Mouse (Mus musculus) thymus, postnatal 14 days (tissue): ENCODE results near the gene Slc39a7.

Experiments
- DNase-seq: peaks from one replicate; pipeline ENCODE4 v3.0.0; 2021

The Slc39a7 gene

DNA sequence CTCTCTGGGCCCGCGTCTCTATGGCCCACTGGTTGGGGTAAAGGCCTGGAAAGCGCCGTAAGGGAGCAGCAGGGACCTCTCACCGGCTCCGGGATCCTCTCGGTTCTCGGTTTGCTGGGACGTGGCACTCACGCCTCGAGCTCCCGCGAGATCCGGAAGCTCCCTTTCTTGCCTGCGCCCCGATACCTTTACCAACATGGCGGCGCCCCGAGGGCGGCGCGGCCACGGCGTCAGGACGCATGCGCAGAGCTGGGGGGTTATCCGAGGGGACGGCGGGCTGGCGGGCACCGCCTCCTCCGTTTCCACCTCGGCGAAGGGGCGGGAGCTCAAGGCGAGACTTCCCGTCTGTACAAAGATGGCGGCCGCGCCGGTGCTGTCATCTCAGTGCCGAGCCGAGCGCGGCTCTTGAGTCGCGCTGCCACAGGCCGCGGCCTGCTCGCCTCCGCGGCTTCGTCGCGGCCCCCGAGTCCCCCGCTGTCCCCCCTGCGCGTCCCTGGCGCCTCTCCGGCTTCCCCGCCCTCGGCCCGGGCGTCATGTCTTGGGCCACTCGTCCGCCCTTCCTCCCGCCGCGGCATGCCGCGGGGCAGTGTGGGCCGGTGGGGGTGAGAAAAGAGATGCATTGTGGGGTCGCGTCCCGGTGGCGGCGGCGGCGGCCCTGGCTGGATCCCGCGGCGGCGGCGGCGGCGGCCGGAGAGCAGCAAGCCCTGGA lies at the start of gene Slc39a7, which contains the start of gene Rxrb:
TSS of gene Slc39a7 (minus strand) at position 218 of the 709 bp plus-strand sequence.
TSS of gene Rxrb (plus strand) at position 348 of the 709 bp plus-strand sequence.
- peak; percentile 100 for DNase-seq

DNA sequence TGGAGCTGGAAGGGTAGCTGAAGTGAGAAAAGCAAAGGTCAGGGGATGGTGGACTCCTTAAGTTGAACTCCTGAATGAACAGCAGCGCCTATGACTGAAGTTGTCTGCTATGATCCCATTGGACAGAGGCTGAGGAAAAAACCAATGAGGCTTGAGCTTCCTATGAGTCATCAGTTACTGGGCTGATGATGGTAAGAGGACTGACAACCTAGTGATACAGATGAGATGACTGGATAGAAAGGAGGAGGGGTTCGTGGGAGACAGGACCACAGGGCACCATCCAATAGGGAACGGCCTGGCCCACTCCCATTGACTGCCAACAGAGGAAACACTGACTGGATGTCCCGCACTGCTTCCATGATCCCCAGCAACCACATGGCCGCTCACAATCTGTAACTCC lies 48.1 kb upstream of the Slc39a7 start:
- DNase-seq: peak; percentile 34

DNA sequence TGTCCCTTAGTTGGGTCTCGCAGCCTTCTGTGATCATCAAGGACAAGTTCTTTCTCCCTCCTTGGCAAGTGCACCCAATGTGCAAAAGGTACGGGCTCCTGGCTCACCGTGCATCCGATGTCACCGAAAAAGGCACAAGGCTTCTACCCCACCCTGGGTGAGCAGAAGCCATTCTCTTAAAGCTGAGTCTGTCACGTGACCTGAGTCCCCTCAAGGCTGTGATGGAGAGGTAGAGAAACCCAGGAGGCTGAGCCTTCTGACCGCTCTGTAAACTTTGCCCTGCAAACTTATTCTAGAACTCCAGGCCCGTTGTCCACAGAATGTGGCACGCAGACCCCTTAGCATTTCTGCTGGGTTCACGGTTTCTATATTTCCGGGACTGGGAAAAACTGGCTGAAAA lies 47.5 kb upstream of the Slc39a7 start:
- no peak for DNase-seq

DNA sequence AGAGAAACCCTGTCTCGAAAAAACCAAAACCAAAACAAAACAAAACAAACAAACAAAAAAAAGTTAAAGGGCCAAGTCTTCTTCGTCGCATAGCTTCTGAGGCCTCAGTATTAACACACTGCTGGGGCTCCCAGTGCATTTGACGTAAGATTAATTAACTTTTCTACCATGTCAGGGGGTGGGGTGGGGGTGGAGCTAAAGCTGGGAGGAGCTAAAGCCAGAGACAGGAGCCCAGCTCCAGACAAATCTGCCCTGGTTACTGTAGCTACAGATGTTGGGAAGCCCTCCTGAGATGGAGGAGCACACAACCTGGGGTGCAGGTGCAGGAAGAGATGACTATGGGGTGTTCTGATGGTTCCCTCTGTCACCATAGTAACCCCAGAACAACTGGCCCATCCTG lies 46.7 kb upstream of the Slc39a7 start:
- no peak for DNase-seq

DNA sequence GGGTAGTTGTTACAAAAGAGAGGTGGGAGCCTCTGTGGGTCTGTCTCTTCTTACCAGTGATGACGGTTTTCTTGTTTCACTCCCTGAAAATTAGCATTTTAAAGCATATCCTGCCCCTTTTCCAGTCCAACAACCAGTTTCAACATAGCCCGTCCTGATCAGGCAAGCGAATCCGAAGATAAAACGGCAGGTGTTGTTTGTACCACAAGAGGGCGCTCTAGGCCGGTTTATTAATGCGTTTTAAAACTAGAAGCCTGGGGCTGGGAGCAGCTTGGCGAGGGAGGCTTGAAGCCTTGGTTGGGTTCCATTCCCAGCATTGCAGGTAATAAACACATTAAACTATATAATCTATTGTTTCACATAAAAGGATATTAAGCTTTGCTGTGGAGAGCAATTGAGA lies 46.1 kb upstream of the Slc39a7 start:
- DNase-seq: peak; percentile 79

DNA sequence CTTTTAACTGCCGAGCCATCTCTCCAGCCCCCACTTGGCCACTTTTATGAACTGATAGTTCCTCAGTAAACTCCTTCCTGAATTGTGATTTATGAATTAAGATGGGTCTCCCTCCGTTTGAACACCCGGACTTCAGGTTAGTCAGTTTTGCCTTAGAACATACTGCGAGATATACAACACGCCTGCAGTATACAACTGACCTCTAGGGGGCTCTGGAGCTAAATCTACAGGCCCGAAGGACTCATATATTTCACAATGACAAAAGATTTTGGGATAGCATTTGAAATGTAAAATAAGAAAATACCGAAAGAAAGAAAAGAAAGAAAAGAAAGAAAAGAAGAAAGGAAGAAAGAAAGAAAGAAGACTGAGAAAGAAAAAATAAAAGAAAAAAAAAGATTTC lies 43.8 kb upstream of the Slc39a7 start:
- peak; percentile 84 for DNase-seq

DNA sequence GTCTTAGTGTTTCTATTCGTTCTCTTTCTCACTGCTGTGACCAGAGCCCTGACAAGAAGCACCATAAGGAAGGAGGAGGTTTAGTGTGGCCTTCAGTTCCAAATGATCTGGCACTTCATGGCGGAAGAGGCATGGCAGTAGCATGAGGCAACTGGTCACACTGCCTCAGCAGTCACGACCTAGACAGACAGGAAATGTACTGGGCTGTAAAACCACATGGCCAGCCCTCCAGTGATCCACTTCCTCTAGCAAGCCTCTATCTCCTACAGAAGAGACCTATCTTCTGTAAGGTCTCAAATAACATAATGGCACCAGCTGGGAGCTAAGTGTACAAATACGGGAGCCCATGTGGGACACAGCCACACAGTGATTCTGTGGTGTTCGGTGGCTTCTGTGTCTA lies 40.6 kb upstream of the Slc39a7 start:
- no peak for DNase-seq

DNA sequence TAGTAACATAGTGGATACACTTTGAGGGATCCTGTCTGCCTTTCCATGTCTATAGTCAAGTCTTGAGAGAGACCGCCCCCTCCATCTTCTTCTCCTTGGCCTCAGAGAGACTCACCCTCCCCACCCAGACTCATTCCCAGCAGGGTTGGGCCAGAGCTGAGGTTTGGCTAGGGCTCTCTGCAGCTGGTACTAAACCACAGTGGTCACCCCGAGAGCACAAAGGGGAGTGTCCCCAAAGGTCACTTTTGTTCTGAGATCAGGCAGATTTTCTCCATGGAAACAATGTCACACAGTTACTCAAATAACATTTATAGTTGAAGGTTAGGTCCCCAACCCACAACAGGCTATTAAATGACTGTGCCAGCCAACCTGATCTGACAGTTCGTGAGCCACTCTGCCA lies 37.4 kb upstream of the Slc39a7 start:
- no peak for DNase-seq

DNA sequence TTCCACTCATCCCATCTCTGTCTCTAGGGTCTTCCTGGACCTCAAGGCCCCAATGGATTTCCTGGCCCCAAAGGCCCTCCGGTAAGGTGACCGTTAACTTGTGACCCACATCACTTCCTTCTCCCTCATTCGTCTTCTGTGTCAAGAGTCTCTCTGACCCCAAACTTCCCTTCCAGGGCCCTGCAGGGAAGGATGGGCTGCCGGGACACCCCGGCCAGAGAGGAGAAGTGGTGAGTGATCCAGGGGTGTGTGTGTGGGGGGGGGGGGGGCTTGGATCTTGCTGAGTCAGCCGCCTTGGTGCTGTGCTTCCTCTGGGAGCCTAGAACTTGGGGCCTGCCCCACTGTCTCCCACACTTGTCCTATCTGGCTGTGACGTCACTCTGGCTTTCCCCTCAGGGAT lies 25.7 kb upstream of the Slc39a7 start:
- DNase-seq: no peak

DNA sequence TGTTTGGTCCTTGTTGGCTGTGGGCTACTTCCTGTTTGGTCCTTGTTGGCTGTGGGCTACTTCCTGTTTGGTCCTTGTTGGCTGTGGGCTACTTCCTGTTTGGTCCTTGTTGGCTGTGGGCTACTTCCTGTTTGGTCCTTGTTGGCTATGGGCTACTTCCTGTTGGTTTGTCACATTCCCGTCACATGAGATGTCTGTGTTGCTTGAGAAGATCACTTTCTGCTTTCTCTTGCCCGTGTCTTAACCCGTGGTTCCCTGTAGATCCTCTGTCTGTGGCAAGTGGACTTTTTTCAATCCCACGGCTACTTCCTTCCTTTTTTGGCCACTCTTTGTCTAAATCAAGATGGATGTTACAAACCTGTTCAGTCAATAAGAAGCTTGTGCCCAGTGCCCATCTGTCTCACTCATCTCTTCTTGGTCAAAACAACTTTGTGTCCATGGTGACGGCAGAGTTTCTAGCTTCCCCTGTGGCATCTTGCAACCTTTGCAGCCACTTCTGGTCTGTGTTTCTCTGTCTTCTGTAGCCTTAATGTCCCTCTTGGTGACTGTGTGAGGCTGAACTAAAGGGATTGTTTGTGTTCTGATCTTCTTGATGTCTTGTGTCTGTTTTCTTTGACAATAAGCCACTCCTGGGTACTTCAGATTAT lies 16.0 kb upstream of the Slc39a7 start:
- DNase-seq: no peak

DNA sequence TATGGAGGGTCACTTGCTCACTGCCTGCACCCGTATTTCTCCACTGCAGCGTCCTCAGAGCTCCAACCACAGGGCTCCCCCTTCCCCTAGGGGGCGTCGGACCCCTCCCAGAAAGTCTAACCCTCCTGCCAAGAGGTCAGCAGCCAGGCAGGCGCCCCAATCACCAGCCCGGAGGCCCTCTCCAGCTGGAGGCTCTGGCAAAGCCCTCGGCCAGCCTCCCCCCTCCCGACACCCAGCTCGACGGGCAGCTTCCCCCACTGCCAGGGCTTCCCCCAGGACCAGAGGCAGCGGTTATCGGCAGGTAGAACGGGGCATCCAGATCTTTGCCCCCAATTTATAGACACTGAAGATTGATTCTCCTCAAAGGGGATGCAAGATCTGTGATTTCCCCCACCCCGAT lies 14.5 kb upstream of the Slc39a7 start:
- no peak for DNase-seq

DNA sequence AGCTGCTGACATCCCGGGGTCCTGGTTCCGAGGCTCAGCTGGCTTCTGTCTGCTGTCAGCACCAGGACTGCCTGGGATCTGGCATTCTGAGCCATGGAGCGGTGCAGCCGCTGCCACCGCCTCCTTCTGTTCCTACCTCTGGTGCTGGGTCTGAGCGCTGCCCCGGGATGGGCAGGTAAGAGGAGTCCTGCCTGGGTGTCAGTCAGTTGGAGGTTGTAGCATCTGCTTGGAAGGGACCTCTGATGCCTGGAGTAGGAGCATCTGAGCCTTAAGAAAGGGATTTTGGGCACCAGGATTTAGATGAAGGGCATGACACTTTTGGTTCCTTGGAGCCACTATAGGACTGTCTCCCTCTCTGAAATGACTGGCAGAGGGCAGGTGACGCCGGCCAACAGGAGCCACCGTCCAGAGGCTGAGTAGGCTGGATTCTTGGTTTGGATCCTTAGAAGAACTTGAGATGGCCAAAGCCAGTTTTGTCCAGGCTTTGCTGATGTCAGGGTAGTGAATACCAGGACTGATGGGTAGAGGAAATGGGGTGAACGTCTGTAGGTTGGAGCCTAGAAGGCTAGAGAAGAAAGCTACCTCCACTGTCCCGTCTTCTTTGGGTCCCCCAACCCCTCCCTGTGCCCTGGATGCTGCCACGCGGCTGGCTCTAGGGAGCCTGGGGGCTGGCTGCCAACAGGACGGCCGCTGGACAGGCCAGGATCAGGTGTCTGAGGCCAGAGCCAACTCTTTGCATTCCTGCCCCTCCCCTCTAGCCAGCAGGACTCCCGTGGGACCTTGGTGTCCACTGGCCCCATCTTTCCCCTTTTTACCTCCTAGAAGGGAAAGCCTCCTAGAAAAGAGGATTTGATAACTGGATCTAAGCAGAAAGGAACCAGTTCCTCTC lies 8.3 kb upstream of the Slc39a7 start:
- no peak for DNase-seq

DNA sequence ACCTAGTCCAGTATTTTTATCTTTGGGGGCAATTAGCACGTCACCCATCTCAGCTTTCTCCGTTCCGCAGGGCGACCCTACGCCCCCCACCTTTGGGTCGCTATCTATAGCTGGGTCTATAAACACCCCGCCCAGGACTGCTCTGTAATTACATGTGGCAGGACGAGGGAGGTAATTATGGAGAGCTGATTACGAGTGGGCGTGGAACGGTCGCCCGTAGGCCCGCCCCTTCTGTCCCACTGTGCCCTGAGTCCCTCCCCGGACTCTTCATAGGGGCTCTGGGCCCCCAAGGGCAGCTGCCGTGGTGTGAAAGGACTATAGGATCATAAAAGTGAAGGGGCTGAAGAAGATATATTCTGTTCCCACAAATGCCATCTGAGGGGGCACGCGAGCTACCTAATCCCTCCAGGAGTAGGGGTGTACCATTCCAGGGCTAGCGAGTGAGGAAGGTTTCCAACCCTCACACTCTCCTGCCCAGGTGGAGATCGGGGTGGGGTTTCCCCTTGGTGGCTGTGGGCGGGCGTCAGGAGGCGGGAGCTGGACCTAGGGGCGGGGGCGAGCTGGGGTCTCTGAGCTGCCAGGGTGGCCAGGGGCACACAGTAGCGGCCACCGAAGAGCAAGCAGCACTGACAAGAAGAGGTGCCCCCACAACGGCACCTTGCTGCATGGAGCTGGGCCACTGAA lies 7.5 kb upstream of the Slc39a7 start, which contains the start of gene Col11a2:
TSS of gene Col11a2 (plus strand) at position 560 of the 684 bp plus-strand sequence.
- DNase-seq: no peak

DNA sequence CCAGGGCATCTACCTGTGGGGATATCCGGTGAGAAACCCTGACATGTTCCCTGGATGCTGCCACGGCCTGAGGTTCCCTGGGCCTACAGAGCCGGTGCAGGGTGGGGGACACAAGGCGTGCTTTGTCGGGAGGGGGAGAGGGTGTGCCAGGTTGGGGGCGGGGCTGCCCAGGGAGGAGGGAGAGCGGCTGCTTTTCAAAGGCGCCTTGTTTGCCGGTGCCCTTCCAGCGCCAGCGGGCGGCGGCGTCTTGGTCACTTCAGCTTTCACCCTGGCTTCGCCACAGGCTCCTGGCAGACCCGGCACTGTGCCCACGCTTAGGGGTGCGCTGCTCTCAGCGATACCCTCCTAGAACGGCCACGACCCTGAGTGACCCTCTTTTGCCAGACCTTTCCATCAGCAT lies 7.0 kb upstream of the Slc39a7 start:
- no peak for DNase-seq

DNA sequence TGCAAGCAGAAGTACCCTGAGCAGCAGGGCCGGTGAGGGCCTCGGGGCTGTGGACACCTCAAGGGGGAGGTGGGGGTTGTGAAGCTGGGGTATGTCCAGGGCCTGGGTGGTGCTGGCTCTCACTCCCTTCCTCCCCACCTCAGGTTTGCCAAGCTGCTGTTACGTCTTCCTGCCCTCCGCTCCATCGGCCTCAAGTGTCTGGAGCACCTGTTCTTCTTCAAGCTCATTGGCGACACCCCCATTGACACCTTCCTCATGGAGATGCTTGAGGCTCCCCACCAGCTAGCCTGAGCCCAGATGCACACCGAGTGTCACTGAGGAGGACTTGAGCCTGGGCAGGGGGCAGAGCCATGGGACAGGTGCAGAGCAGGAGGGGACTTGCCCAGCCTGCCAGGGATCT lies 5.8 kb upstream of the Slc39a7 start:
- DNase-seq: no peak

DNA sequence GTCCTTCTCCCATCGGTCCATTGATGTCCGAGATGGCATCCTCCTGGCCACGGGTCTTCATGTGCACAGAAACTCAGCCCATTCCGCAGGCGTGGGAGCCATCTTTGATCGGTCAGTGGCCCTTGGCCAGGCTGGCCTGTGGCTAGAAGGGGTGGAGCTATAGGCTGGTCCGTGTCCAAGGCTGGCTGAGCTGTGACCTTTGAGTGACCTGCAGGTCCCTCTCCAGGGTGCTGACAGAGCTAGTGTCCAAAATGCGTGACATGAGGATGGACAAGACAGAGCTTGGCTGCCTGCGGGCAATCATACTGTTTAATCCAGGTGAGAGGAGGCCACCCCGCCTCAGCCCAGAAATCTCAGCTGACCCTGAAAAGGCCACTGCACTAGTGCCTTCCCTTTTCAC lies 5.2 kb upstream of the Slc39a7 start:
- DNase-seq: no peak

DNA sequence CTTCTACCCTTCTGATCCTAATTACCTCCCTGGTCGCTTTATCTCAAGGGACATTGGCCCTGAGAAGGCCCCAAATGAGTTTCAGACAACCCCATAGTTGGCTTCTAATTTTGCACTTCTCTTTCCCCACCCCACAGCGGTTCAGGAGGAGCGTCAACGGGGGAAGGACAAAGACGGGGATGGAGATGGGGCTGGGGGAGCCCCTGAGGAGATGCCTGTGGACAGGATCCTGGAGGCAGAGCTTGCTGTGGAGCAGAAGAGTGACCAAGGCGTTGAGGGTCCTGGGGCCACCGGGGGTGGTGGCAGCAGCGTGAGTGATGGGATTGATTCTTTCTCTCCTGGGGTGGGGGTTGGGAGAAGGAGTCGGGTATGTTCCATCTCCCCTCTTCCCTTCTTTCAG lies 4.0 kb upstream of the Slc39a7 start:
- no peak for DNase-seq

DNA sequence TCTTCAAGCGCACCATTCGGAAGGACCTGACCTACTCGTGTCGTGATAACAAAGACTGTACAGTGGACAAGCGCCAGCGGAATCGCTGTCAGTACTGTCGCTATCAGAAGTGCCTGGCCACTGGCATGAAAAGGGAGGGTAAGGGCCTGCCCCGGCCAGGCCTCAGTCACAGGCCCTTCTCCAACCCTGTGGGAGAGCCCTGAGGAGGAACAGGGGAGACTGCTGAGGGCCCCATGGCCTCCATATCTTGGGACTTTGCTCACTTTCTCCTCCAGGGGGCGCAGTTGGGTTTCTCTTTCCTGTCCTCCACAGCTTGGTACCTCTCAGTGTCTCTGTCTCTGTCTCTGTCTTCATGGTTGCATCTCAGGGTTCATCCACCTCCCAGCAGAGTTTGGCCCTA lies 2.6 kb upstream of the Slc39a7 start:
- DNase-seq: peak; percentile 82

DNA sequence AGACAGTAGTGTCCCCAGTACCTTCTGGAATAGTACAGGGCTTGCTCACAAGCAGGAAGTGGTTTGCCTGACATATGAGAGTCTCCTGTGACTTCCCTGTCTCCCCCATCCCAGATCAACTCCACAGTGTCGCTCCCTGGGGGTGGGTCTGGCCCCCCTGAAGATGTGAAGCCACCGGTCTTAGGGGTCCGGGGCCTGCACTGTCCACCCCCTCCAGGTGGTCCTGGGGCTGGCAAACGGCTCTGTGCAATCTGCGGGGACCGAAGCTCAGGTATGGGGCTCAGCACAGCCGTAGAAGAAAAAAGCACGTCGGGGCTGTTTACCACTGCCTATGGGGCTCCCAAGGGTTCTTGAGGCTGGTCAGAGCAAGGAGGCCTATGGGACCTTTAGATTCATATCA lies 2.0 kb upstream of the Slc39a7 start:
- no peak for DNase-seq

DNA sequence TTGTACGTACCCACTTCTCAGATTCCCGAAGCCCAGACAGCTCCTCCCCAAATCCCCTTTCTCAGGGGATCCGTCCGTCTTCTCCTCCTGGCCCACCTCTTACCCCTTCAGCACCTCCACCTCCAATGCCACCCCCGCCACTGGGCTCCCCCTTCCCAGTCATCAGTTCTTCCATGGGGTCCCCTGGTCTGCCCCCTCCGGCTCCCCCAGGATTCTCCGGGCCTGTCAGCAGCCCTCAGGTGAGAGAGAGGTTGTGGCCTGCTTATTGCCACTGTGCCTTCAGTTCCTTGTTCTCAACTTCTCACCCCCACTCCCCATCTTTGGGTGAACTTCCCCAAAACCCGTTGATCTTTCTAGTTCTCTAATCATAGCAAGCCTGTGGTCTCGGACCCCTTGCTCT lies 1.3 kb upstream of the Slc39a7 start:
- peak; percentile 48 for DNase-seq

DNA sequence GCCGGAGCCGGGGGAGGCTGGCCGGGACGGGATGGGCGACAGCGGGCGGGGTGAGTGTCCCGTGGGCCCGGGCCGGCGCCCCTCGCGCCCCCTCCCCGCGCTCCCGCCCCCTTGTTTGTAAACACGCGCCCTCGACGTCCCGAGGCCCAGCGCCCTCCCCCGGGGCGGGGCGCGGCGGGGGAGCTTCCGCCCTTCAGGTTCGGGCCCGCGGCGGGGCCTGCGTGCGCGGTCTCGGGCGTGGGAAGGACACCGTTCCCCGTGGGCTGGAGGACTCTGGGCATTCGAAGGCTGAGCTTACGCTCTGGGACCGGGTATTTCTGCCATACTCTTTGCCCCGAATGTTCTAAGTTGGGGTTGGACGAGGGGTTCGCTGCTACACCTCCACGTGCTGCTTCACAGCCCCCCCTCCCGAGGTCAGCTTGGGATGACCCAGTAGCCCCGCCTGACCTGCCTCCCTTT lies 721 bp upstream of the Slc39a7 start:
- DNase-seq: peak; percentile 87

DNA sequence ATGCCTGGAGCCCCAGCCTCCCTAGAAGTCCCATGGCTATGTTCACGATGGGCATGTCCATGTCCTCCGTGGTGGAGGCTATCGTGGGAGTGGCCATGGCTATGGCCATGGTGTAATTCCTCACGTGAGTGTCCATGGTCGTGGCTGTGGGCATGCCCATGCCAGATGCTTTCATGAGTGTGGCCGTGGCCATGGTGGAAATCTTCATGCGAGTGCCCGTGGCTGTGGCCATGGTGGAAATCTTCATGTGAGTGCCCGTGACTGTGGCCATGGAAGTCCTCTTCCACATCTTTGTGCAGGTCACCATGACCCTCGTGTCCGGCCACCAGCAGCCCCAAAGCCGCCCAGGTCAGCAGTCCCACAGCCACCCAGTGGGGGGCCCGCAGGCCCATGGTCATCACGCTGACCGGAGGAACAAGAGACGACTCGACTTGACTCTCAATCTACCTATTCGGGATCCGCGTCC lies 588 bp downstream of the Slc39a7 start:
- DNase-seq: no peak
